Mouse (Mus musculus) testis, postnatal 14 days (tissue): ENCODE measurements around the gene Aff1.

Experiments used
- DNase-seq: peaks from one replicate; pipeline ENCODE4 v3.0.0; 2021; ENCODE audit warnings: low spot score

The Aff1 gene

GRCm38 (mm10) chr5:103806851-103807578 is 114.8 kb downstream of the Aff1 start:
- DNase-seq, result no peak

- no peak for DNase-seq
These were observed 115.6 kb downstream of the Aff1 start for GRCm38 (mm10) chr5:103807637-103808312.

GRCm38 (mm10) chr5:103809674-103810330 is 117.6 kb downstream of the Aff1 start:
- DNase-seq, result no peak

- DNase-seq, result no peak
These were observed 121.1 kb downstream of the Aff1 start for GRCm38 (mm10) chr5:103813291-103813690.

DNA sequence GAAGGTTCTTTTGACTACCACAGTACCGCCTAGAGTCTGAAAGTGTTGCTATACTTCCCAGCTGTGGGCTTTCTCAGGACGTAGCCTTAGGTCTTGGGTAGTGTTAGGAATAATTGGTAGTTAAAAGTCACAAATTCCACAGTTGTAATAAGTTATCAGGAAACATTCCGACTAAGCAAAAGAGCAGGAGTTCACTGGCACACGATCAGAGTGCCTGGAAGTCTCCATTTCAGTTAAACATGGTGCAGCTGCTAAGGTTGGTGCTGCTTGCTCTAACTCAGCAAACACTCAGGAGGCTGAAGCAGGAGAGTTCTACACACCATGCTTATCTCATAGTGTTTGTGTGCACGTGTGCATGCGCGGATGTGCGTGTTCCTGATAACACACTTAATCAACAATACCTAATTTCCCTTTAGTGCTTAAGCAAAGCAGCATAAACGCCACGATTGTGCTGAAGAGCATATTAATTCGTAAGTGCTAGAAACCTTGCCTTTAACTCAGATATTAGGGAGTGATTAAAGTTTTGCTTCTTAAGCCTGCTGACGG is 121.9 kb downstream of the Aff1 start:
- DNase-seq, result no peak

GRCm38 (mm10) chr5:103814551-103815248 is 122.5 kb downstream of the Aff1 start:
- DNase-seq, result no peak

DNA sequence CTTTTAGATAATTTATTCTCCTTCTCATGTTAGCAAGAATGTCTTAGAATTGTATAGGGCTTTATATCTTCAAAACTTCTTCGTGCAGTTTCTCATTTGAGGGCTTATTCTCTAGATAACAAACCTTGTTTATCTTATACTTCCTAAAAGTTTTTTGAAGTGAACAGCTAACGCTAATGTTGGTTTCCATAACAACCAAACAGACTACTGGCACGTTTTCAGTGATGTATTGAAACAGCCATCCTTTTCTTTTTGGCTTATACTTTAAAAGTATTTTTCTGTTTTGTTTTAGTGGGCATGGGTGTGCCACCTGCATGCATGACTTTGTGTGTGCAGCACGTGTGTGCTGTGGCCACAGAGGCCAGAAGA is 123.1 kb downstream of the Aff1 start:
- no peak for DNase-seq

DNA sequence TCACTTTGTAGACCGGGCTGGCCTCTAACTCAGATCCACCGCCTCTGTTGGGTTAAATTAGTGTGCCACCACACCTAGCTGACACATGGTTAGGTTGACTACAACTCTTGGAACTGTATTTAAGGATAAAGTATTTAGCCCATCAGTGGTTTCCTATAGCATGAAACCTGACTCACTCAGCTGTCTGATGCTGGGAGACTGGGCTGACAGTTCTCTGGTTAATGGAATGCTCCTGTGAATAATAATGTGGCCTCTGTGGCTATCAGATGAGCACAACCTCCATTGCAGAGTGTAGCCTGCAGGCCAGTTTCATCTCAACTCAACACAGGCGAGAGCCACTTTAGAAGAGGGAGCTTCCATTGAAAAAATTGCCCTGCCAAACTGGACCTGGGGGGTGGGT is 124.5 kb downstream of the Aff1 start:
- DNase-seq, result no peak

DNA sequence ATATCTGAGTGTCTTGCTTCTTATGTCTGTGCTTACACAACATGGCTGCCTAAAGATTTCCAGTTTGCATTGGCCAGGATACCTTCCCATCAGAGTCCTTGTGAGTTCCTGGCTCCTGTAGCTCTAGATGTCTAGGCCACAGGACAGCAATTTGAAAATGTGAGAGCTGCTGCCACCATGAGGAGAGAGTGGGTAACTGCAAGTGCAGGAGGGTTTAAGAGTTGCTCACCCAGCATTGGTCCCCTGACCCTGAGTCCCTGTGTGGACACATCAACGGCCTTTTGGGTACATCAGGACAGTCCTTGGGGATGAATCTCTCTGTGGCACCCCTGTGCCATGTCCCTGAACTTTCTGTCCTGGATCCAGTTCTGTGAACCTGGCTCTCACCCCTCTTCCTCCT is 125.6 kb downstream of the Aff1 start:
- peak; percentile 53 for DNase-seq

- DNase-seq, result no peak
These were observed 126.4 kb downstream of the Aff1 start for GRCm38 (mm10) chr5:103818602-103819001.

DNA sequence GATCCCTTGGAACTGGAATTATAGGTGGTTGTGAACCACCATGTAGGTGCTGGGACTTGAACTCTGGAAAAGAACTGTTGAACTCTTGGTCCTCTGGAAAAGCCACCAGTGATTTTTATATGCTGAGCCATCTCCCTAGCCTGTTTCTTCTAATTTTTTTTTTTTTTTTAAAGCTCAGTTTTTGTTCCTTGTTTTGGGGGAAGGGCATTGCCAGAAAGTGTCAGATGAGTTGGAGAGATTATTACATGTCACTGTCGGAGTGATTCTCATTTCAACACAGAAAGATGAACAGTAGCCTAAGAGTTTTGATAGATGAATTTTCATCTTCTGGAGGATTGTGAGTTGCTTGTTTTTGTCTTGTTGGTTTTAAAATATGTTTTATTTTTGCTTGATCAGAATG is 127.5 kb downstream of the Aff1 start:
- no peak for DNase-seq

GRCm38 (mm10) chr5:103821062-103821461 is 128.9 kb downstream of the Aff1 start:
- DNase-seq, result no peak

- DNase-seq, result no peak
These were observed 129.5 kb downstream of the Aff1 start for GRCm38 (mm10) chr5:103821500-103822298.

DNA sequence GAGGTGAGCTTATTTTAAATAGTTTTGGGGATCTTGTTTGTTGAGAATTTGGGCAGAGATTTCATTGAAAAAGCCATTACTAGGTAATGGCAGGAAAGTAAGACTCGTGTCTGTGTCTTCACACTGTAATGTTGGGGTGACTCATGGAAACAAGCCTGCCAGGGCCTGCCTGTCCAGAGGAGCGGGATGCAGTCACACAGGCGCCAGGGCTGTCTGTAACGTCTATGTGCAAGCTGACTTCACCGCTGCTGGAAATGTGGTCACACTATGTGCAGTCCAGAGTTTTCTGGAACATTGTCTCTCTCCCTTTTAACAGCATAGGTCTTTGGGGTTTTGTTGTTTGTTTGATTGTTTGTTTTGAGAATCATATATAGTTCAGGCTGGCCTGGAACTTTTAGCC is 130.8 kb downstream of the Aff1 start:
- DNase-seq, result no peak

DNA sequence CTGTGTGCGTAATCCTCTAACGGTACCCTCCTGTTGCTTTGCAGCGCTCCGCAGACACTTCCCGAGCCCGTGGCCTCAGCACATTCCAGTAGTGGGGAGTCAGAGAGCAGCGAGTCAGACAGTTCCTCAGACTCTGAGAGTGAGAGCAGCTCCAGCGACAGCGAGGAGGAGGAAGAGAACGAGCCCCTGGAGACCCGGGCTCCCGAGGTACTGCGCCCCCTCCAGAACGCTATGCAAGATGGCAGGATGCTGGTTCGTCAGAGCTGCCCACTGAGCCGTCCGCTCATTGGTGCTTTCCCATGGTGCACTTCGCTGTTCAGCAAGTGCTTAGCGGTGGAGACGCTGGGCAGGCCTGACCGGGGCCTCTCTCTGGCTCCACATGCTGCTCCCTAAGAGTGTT is 136.1 kb downstream of the Aff1 start:
- no peak for DNase-seq

- DNase-seq, result no peak
These were observed 136.6 kb downstream of the Aff1 start for GRCm38 (mm10) chr5:103828729-103829128.

GRCm38 (mm10) chr5:103829158-103829557 is 137.0 kb downstream of the Aff1 start:
- DNase-seq, result no peak

GRCm38 (mm10) chr5:103830886-103831285 is 138.7 kb downstream of the Aff1 start:
- DNase-seq, result no peak

DNA sequence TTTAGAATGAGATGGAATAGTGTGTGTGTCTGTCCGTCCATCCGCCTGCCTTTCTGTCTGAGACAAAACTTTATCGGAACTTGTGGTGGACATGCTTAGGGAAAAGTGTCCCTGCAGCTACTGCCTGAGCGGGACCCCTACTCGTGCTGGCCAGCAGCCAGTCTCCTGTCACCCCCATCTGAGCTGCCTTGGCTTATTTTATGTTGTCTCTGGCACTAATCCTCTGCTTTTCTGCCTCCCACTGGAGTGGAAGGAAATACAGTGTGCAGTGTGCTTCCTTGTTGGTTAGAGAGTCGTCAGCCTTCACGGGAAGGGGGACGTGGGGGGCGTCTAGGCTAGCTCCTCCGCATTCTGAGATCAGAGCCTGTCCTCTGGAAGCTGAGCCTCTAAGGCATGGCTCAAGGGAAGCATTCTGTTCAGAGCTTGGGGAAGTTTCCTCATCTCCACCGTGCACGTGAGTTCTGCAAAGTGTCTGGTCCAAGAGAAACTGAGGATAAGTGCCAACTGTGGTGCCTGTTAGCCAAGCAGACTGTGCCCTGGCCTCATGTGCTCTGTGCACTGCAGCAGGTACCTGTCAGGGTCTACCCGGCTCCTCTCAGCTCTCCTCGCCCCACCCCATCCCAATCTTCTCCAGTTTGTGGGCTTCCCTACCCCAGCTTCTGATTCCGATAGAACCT is 143.4 kb downstream of the Aff1 start:
- DNase-seq, result no peak

DNA sequence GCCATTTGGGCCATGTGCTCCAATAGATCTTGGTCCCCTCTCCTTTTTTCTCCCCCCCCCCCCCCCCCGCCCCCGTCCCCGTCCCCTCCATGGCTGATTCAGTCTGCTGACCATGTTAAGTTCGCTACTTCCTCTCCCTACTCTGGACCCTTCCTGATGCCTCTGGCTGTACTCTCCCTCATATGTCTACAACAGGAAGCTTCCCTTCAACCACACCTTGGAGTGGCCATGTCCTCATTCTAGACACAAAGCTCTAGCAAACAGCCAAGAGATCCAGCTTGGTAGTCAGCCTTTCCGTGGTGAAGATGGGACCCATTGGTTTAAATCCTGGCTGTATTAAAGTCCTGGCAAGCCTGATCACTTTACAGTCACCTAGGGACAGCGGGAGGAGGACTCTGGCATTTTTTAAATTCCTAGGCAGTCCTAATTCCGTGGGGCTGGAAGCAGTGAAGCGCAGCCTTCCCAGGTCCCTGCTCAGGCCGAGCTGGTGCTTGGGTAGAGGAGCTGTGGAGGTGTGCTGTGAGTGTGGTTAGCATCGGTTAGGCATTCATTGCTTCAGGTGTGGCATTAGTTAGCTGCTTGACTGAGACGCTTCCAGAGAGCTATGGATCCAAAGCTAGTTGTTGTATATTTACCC is 144.1 kb downstream of the Aff1 start:
- DNase-seq, result no peak
